Mouse (Mus musculus) layer of hippocampus, postnatal 25 days (tissue): ENCODE measurements around the gene Narfl. TPM values are rescaled to one million over a fixed set of nuclear protein-coding genes. Genes with fewer than 3 reads are reported as not detected.
"Not testable (repeated sequence)": the region's sequence is repeated elsewhere in the genome, so short reads cannot be mapped to it uniquely, and the experiment has no call there.

Source experiments
- DNase-seq, 2 experiments: peaks; one replicate each; pipeline ENCODE4 v3.0.0; 2022; ENCODE audit warnings: mixed read lengths in 2 of 2, low spot score in 1 of 2; ENCODE audit errors: extremely low spot score in 1 of 2
- total RNA-seq, 2 experiments: library from RNA; stranded (reverse); gene quantifications; 2 replicates each; pipeline ENCODE4 v1.2.3; 2021

The Narfl gene
- total RNA-seq, 2 experiments from 2014 or later, result 32.7 to 33.2 TPM

DNA sequence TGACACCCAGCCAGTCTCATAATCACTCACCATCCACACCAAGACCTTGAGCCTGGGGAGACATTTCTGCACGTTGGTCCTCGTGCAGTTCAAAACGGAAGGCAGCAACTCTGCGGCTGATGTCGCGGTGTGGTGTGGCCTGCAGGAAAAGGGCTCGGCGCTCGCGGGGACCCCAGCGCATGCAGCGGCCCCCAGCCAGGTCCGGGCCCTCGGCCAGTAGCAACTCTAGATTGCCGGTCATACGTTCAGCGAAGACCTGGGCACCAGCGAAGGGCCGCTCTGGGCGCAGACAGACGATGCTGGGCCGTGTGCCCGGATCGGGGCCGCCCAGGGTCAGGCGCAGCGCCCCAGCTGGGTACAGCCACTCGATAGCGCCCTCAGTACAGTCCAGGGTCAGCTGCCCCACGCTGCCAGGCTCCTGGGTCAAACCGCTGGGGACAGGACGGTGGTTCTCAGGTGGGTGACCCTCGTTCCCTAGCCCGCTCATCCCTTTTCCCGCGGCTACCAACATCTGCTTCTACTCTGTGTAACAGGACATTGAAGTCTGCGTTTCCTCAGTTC is 22.7 kb downstream of the Narfl start:
- no peak for DNase-seq

GRCm38 (mm10) chr17:25796951-25797369 is 23.4 kb downstream of the Narfl start, which contains the start of gene Metrn:
TSS of gene Metrn (minus strand) at chr17:25797136.
- DNase-seq, result peak in 1 of 2 experiments; percentile 67

GRCm38 (mm10) chr17:25801029-25801428 is 27.5 kb downstream of the Narfl start:
- peak in 1 of 2 experiments; percentile 61 for DNase-seq

- DNase-seq, result peak; percentile 66 to 71
Measured at GRCm38 (mm10) chr17:25802825-25803517, 29.4 kb downstream of the Narfl start.

- no peak for DNase-seq
Measured at GRCm38 (mm10) chr17:25806507-25806906, 32.9 kb downstream of the Narfl start.

DNA sequence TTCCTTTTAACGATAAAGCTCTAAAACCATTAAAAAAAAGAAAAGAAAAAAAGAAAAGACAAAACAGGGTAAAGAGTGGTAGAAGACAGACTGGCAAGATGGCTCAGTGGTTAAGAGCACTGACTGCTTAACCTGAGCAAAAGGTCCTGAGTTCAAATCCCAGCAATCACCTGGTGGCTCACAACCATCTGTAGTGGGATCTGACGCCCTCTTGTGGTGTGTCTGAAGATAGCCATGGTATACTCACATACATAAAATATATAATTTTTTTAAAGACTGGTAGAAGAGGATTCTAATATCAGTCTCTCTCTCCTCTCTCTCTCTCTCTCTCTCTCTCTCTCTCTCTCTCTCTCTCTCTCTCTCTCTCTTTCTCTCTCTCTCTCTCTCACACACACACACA is 33.9 kb downstream of the Narfl start:
- not testable (repeated sequence) for DNase-seq

DNA sequence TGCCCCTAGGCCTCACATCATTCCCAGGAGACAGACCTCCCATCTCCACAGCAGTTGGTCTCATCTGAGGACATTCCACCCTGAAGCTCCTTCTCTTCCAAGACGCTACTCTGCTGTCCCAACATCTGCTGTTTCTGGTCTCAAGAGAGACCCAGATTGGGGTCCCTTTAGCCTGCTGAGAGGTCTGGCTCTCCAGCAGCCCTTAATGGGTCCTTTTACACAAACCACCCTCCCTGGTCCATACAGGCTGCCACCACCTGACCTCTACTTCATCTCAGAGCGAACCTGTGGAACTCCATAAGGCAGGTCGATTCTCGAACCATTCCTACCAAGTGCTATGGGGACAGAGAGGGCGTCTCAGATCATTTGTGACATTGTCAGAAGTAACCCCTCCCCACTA is 34.5 kb downstream of the Narfl start:
- no peak for DNase-seq

DNA sequence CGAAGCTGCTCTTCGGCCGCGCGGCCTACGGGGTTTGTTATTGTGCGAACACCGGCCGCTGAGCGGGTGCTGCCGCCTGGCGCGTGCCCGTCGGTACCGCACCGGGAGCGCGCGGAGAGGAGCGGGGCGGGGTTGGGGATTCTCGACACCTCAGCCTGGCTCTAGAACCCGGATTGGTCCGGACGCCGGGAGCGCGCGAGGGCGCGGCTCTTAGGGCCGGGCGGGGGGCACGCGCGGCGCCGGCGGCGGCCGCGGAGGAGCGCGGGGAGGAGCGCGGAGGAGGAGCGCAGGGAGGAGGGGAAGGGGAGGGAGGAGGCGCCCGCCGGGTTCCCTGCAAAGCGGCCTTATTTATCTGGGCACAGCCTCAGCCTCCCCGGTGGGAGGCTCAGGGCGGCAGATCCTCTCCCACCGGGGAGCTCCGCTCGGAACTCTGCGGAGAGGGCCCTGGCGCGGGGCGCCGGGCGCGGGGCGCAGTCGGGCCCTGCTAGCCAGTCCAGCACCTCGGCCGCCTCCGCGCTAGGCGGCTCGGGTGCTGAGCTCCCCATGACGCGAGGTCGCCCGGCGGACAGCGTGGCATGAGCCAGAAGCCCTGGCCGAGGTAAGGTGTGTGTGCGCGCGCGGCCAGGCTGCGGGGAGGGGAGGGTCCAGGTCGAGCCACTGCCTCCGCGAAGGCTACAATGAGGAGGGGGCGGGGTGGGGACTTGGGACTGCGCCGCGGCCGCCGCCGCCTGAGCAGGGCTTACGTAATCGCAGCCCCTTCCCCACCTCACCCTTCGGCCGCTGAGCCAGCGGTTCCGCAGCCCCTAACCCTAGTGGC is 35.4 kb downstream of the Narfl start, which contains the start of gene Fbxl16:
Fbxl16 (plus strand) TSS at position 297 of the 817 bp plus-strand sequence.
- DNase-seq, result peak; percentile 73 to 88

- no peak for DNase-seq
Measured at GRCm38 (mm10) chr17:25809606-25810340, 36.2 kb downstream of the Narfl start.

DNA sequence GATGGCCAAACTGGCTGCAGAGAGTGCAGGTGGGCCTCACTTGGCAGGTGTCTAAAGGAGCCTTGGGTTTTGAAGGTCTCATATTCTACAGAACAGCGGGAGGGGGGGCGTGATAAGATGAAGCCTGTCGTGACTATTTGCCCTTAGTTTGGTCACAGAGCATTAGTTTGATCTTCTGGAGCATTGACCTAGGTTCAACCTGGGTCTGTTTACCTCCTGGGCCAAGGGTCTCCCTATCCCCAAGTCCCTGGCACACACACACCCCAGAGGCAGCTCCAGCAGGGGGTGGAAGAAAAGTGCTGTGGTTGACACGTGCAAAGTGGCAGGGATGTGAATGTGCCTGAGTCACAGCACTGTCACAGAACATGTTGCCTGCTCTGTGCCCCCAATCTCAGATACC is 37.3 kb downstream of the Narfl start:
- DNase-seq, result no peak

GRCm38 (mm10) chr17:25813471-25813870 is 39.9 kb downstream of the Narfl start:
- peak in 1 of 2 experiments; percentile 78 for DNase-seq

GRCm38 (mm10) chr17:25817662-25818061 is 44.1 kb downstream of the Narfl start:
- no peak for DNase-seq

DNA sequence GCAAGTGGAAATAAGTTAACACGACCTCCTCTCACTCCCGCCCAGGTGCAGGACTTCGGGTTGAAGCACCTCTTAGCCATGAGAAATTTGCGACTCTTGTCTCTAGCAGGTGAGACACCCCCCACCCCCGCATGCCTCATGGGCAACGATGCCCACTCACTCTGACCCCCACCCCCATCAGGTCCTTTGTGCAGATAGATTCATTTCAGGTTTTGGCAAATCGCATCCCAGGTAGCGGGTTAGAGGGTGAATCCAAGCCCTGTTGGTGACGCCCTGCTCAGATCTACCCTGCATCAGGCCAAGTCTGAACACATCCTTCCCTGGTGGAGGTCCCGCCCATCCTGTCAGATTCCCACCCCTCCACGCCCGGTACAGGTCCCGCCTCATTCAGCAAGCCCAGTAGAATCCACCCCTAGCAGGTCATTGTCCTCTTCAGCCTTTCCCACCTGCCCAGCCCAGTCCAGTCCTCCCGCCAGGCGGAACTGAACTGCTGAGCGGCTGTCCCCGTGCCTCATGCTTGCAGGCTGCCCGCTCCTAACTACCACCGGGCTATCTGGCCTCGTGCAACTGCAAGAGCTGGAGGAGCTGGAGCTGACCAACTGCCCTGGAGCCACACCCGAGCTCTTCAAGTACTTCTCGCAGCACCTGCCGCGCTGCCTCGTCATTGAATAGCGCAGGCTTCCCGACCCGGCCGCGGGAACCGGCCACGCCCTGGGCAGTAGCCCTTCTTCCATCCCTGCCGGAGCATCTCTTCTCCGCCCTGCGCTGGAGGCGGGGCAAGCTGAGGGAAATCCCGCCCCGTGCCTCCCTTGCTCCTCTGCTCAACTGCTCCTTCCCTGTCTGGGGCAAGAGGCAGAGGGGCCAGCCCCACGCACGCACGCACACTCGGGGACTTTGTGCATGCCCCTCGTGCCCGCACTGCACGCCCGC is 45.5 kb downstream of the Narfl start:
- DNase-seq, result no peak

DNA sequence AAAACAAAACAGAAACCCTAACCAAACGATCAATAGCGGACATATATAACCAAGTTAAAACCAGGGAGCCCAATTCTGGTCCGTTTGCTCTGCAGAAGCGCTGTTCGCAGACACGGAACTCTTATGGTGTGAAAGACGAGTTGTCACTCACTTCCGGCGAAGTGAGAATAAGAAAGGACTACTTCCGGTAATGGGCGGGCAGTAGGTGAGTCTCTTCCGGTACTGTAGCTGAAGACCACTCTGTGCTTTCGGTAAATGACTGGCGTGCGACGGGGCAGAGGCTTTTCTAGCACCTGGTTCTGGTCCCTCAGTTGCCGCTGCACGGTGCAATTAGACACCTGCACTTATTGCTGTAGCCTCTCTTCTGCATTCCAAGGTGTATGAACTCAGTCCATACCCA is 49.9 kb downstream of the Narfl start, which contains the start of gene Wdr24:
Wdr24 (plus strand) TSS at position 176 of the 400 bp plus-strand sequence.
- DNase-seq, result peak in 1 of 2 experiments; percentile 68

DNA sequence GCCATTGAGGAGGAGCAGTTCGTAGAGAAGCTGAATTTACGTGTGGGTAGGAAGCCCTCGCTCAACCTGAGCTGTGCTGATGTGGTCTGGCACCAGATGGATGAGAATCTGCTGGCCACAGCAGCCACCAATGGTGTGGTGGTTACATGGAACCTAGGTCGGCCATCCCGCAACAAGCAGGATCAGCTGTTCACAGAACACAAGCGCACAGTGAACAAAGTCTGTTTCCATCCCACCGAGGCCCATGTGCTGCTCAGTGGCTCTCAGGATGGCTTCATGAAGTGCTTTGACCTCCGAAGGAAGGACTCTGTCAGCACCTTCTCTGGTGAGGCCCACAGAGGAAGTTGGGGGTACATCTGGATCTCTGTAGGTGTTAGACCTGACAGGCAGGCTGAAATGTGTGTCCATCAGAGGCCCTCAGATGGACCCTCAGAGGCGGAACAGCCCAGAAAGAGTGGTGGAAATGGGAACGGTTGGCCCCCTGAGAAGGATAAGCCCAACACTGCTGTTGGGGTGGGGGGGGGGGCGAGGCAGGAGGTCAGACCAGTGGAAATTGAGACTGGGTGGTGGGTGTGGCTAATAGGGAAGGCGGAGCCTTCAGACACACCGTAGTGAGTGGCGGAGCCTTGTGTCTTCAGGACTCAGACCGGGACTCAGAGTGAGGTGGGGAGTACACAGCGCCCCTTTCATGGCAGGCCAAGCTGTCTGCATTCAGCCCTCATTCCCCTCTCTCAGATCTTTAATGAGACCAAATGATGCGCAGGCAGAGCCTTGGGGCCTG is 51.0 kb downstream of the Narfl start:
- no peak for DNase-seq

DNA sequence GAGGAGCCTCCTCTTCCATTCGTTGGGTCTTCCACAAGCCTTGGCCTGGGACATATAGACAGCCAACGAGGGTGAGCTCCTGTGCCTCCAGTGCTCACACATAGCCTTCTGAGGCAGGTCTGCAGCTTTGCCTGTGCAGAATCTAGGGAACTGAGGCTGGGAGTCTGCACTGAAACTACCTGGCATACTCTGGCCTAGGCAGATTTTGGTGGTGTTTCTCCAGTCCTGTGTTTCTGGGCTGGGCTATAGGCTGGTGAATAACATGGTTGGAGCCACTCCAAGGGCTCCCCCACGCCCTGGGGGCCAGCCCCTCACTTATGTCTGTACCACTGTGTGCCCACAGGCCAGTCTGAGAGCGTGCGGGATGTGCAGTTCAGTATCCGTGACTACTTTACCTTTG is 51.7 kb downstream of the Narfl start:
- no peak for DNase-seq

DNA sequence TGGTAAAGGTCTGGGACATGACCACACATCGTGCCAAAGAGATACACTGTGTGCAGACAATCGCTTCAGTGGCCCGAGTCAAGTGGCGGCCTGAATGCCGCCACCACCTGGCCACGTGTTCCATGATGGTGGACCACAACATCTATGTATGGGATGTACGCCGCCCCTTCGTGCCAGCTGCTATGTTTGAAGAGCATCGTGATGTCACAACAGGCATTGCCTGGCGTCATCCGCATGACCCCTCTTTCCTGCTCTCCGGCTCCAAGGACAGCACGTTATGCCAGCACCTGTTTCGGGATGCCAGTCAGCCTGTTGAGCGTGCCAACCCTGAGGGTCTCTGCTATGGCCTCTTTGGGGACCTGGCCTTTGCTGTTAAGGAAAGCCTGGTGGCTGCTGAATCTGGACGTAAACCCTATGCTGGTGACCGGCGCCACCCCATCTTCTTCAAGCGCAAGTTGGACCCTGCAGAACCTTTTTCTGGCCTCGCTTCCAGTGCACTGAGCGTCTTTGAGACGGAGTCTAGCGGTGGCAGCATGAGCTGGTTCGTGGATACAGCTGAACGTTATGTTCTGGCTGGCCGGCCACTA is 52.5 kb downstream of the Narfl start:
- DNase-seq, result no peak

- no peak for DNase-seq
Measured at GRCm38 (mm10) chr17:25827011-25827410, 53.4 kb downstream of the Narfl start.
